Mouse (Mus musculus) gonadal fat pad, adult 2 months (tissue): ENCODE data around the gene Tmem184c. TPM values are rescaled to one million over a fixed set of nuclear protein-coding genes. Genes with fewer than 3 reads are reported as not detected.

Source experiments
- polyA plus RNA-seq: library from polyadenylated mRNA; depleted of rRNA; stranded (reverse); fragments of >200 nt; gene quantifications from 2 replicates; pipeline ENCODE4 v1.2.3, GENCODE M21; 2012; rRNA removed

Gene Tmem184c
- polyA plus RNA-seq, 1 experiment: 12.6 TPM

Other genes with a start within 250 kb of the Tmem184c start
- gene Arhgap10, start 92.7 kb downstream of the Tmem184c start, polyA plus RNA-seq: 7.6 and 9.0 TPM in 2 replicates
- gene Prmt9, start 61.3 kb downstream of the Tmem184c start, polyA plus RNA-seq: 10.1 and 10.7 TPM in 2 replicates
- 14.9 and 19.2 TPM in 2 replicates for gene Ednra, start 113.8 kb upstream of the Tmem184c start, polyA plus RNA-seq